Mouse (Mus musculus): ENCODE results near the gene Pde8a. TPM values are rescaled to one million over a fixed set of nuclear protein-coding genes. Genes with fewer than 3 reads are reported as not detected.
A peak's percentile ranks its signal among the peaks of the same experiment; 100 is the strongest.

Pde8a gene
- polyA plus RNA-seq, 1 experiment from 2014 or later: 3.0 TPM

DNA sequence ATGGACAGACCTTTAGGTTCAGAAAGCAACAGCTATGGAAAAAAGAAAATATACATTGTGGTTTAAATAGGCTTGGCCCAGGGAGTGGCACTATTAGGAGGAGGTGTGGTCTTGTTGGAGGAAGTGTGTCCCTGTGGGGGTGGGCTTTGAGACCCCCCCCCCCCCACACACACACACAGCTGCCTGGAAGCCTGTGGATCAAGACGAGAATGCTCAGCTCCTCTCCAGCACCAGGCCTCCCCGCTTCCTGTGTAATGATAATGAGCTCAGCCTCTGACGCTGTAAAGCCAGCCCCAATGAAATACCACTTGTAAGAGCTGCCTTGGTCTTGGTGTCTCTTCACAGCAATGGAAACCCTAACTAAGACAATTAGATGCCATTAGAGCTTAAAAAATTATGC, 117.4 kb downstream of the Pde8a start:
- H3K9ac ChIP-seq (ENCODE audit: low read length): no peak overlapping the region
- H3K9me3 ChIP-seq (ENCODE audit: control insufficient read depth, low read length): no peaks in the 10 kb centered on the region
- no peaks in the 10 kb centered on the region for H3K27me3 ChIP-seq (ENCODE audit: control insufficient read depth, insufficient read depth, low read length)
- ATAC-seq (ENCODE audit: low FRiP score) (peak; percentile 45; the same call in 1 of the 2 replicates), DNase-seq (ENCODE audit: low spot score, missing footprints) (peak; percentile 82)
- 12% methylated on average over 3 of the region's 3 CpGs for WGBS
- 0 out of 2 replicates have a peak, but pooled peaks cover 4% of the 10 kb centered on the region for H3K36me3 ChIP-seq (ENCODE audit: control insufficient read depth, insufficient read depth, low read length)
- peak overlapping the region; percentile 22; the same call in 1 of the 2 replicates for H3K27ac ChIP-seq (ENCODE audit: low read depth, low read length)
- peaks cover 12% of the 10 kb centered on the region; the same call in 1 of the 2 replicates for H3K4me1 ChIP-seq (ENCODE audit: control insufficient read depth, insufficient read depth, low read length)
- H3K4me3 ChIP-seq (ENCODE audit: low read depth, low read length): no peak overlapping the region
- no peak overlapping the region for H3K4me2 ChIP-seq

DNA sequence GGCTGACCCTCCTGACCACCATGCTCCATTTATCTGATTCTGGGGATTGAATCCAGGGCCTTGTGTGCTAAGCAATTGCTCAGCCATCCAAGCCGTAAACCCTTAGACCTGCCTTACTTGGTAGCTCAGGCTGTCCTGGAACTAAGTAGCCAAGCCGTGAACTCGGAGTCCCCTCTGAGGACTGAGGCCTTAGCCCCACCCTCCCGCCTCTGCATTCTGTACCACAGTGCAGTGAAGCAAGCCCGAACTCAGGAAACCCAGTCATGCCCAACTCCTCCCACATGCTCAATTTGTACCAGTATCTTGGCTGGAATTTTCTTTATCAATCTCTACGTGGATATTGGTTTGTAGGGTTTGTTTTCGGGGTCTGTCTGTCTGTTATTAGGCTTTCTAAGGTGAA, 118.5 kb downstream of the Pde8a start:
- WGBS: 80% methylated on average over 7 of the region's 7 CpGs
- DNase-seq (ENCODE audit: low spot score, missing footprints): peak; percentile 72
- 0 out of 2 replicates have a peak, but pooled peaks cover 4% of the 10 kb centered on the region for H3K36me3 ChIP-seq (ENCODE audit: control insufficient read depth, insufficient read depth, low read length)
- no peak overlapping the region for H3K27ac ChIP-seq (ENCODE audit: low read depth, low read length)
- H3K9ac ChIP-seq (ENCODE audit: low read length): no peak overlapping the region
- ATAC-seq (ENCODE audit: low FRiP score): 0 out of 2 replicates have a peak, but pooled peaks have one; percentile 31
- no peak overlapping the region for H3K4me3 ChIP-seq (ENCODE audit: low read depth, low read length)
- H3K4me1 ChIP-seq (ENCODE audit: control insufficient read depth, insufficient read depth, low read length): peaks cover 17% of the 10 kb centered on the region
- no peaks in the 10 kb centered on the region for H3K27me3 ChIP-seq (ENCODE audit: control insufficient read depth, insufficient read depth, low read length)
- H3K9me3 ChIP-seq (ENCODE audit: control insufficient read depth, low read length): no peaks in the 10 kb centered on the region
- no peak overlapping the region for H3K4me2 ChIP-seq

DNA sequence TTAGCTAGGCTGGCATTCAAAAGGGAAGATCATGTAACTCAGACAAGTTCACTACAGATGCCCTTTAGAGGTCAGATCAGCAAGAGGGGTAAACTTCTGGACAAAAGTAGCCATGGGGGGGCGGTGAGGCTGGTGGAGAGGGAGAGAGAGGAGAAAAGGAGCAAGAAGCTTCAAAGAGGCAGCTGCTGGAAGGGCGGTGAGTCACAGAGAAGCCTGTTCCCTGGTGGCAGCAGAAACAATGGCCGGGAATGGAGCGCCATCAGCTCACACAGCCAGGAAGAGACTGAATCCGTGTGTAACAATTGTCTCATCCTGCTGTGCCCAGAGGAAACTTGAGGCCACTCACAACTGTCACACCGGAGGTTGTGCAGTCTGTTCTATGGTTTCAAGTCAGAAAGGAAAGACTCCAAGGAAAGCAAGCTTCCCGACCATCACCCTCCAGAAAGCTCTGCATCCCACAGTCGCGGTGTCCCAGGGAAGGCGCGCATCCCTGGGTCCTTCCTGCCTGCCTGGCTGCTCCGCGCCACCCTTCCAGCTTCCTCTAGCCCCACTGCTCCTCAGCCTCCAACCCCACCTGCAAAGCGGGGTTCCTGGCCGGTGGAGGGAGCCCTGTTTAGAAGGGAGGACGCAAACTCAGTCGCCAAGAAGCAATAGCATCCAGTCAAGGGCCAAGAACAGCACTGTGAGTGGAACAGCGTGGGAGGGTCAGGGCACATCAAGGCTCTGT, 122.5 kb downstream of the Pde8a start:
- no peak overlapping the region for H3K4me3 ChIP-seq (ENCODE audit: low read depth, low read length)
- WGBS: 46% methylated on average over 18 of the region's 18 CpGs
- peak overlapping the region; percentile 22; the same call in 1 of the 2 replicates for H3K4me2 ChIP-seq
- peak overlapping the region; percentile 54 for H3K9ac ChIP-seq (ENCODE audit: low read length)
- peak; percentile 67 for ATAC-seq (ENCODE audit: low FRiP score)
- peak overlapping the region; percentile 79 for H3K27ac ChIP-seq (ENCODE audit: low read depth, low read length)
- H3K27me3 ChIP-seq (ENCODE audit: control insufficient read depth, insufficient read depth, low read length): no peaks in the 10 kb centered on the region
- H3K9me3 ChIP-seq (ENCODE audit: control insufficient read depth, low read length): no peaks in the 10 kb centered on the region
- peak; percentile 92 for DNase-seq (ENCODE audit: low spot score, missing footprints)
- H3K4me1 ChIP-seq (ENCODE audit: control insufficient read depth, insufficient read depth, low read length): peaks cover 15% of the 10 kb centered on the region
- peaks cover 15% of the 10 kb centered on the region; the same call in 1 of the 2 replicates for H3K36me3 ChIP-seq (ENCODE audit: control insufficient read depth, insufficient read depth, low read length)

DNA sequence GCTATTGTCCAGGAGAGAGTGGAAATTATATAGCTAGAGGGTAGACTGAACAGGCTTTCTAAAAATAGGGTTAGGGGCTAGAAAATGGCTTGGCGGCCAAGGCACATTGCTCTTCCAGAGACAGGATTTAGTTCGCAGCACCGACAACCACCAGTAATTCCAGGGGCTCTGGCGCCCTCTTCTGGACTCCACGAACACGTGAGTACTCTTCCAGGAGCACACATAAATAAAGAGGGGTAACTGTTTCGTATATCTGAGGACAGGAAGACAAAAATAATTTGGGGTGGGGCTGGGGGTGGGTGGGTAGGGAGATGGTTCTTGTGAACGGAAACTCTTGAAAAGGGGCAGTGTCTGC, 123.0 kb downstream of the Pde8a start:
- H3K9ac ChIP-seq (ENCODE audit: low read length): peak overlapping the region; percentile 54; the same call in 1 of the 2 replicates
- peaks cover 17% of the 10 kb centered on the region; the same call in 1 of the 2 replicates for H3K36me3 ChIP-seq (ENCODE audit: control insufficient read depth, insufficient read depth, low read length)

DNA sequence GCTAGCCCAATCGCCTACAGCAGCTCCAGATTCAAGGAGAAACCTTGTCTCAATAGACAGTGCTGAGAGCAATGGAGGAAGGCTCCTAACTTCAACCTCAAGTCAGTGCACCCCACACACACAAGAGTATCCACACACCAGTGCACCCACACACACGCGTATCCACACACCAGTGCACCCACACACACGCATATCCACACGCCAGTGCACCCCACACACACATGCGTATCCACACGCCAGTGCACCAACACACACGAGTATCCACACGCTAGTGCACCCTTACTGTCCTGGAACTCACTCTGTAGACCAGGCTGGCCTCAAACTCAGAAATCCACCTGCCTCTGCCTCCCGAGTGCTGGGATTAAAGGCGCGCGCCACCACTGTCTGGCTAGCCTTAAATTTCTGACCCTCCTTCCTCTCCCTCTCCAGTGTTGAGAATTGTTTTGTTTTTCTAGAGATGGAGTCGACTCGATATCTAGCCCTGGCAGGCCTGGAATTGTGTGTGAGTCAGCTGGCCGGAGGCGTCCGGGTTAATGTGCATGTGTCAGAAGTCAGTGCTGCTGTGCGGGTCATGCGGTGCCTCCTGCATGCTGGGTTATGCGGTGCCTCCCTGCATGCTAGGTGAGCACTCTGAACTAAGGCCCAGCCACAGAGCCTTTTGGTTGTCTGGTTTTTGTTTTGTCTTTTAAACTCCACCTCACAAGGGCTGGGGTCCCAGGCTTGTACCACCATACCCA, 124.6 kb downstream of the Pde8a start:
- Histone ChIP-seq H3K27me3 (ENCODE audit: control insufficient read depth, insufficient read depth, low read length) (no peaks in the 10 kb centered on the region), H3K27ac (ENCODE audit: low read depth, low read length) (no peak overlapping the region), H3K9me3 (ENCODE audit: control insufficient read depth, low read length) (no peaks in the 10 kb centered on the region), H3K36me3 (ENCODE audit: control insufficient read depth, insufficient read depth, low read length) (peaks cover 16% of the 10 kb centered on the region; the same call in 1 of the 2 replicates), H3K4me2 (no peak overlapping the region), H3K9ac (ENCODE audit: low read length) (no peak overlapping the region), H3K4me3 (ENCODE audit: low read depth, low read length) (no peak overlapping the region), H3K4me1 (ENCODE audit: control insufficient read depth, insufficient read depth, low read length) (peaks cover 14% of the 10 kb centered on the region)
- ATAC-seq (ENCODE audit: low FRiP score) (no peak), DNase-seq (ENCODE audit: low spot score, missing footprints) (peak; percentile 45)
- WGBS: 97% methylated on average over 21 of the region's 21 CpGs

More for the DNA sequence above, 123.0 kb downstream of the Pde8a start:
- no peaks in the 10 kb centered on the region for H3K9me3 ChIP-seq (ENCODE audit: control insufficient read depth, low read length)
- H3K27me3 ChIP-seq (ENCODE audit: control insufficient read depth, insufficient read depth, low read length): no peaks in the 10 kb centered on the region
- DNase-seq (ENCODE audit: low spot score, missing footprints) (peak; percentile 93), ATAC-seq (ENCODE audit: low FRiP score) (no peak)
- peaks cover 13% of the 10 kb centered on the region for H3K4me1 ChIP-seq (ENCODE audit: control insufficient read depth, insufficient read depth, low read length)
- peak overlapping the region; percentile 79; the same call in 1 of the 2 replicates for H3K27ac ChIP-seq (ENCODE audit: low read depth, low read length)
- H3K4me2 ChIP-seq: peak overlapping the region; percentile 22; the same call in 1 of the 2 replicates
- 32% methylated on average over 8 of the region's 8 CpGs for WGBS
- no peak overlapping the region for H3K4me3 ChIP-seq (ENCODE audit: low read depth, low read length)

DNA sequence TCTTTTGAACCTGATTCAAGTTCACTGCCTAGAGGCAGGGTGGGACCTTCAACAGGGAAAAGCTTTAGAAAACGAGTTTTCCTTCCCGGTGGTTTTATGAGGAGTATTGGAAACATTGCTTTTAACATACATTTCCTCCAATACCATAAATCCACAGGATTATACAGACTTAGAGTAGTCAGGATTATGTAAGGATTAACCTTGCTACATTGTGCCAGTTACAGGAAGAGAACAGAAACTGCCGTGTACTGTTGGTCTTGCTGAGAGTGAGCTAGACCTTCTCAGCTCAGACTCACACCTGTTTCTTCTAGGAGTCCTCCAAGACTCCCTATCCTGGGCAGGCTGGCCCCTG, 125.1 kb downstream of the Pde8a start:
- WGBS: 82% methylated on average over 3 of the region's 3 CpGs
- H3K27ac ChIP-seq (ENCODE audit: low read depth, low read length): no peak overlapping the region
- no peak overlapping the region for H3K4me2 ChIP-seq
- H3K27me3 ChIP-seq (ENCODE audit: control insufficient read depth, insufficient read depth, low read length): no peaks in the 10 kb centered on the region
- peaks cover 19% of the 10 kb centered on the region for H3K4me1 ChIP-seq (ENCODE audit: control insufficient read depth, insufficient read depth, low read length)
- ATAC-seq (ENCODE audit: low FRiP score): no peak
- peak; percentile 75 for DNase-seq (ENCODE audit: low spot score, missing footprints)
- H3K36me3 ChIP-seq (ENCODE audit: control insufficient read depth, insufficient read depth, low read length): peaks cover 16% of the 10 kb centered on the region; the same call in 1 of the 2 replicates
- no peak overlapping the region for H3K4me3 ChIP-seq (ENCODE audit: low read depth, low read length)
- no peak overlapping the region for H3K9ac ChIP-seq (ENCODE audit: low read length)
- H3K9me3 ChIP-seq (ENCODE audit: control insufficient read depth, low read length): no peaks in the 10 kb centered on the region

DNA sequence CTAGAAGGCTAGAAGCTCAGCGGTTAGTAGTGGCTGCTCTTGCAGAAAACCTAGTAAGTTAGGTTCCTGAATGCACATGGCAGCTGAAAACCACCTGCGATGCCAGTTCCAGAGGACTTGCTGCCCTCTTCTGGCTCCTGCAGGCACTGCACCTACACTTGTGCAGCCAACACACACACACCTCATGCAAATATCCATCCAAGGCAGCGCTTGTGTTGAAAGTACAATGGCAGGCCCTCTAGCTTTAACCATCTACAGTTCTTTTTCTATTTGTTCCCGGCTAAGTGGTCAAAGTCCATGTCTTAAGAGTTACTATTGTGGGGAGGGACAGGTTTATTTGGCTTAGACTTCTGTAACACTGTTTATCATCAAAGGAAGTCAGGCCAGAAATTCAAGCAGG, 126.4 kb downstream of the Pde8a start:
- H3K4me1 ChIP-seq (ENCODE audit: control insufficient read depth, insufficient read depth, low read length): peaks cover 25% of the 10 kb centered on the region
- 82% methylated on average over 4 of the region's 4 CpGs for WGBS

DNA sequence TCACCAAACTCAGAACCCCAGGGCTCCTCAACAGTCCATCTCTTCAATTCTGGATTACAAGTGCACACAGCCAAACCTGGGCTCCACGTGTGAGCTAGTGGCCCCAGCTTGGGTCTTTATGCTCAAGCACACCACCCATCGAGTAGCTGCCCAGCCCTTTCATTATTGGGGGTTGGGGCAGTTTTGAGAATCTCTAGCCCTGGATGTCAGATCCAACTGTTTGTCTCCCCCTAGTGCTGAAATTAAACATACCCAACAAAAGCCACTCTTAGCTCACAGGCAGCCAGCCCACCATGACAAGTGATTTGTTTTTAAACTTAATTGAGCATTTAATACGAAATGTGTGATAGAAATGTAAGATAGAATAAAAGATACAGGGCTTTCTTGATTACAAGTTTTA, 128.2 kb downstream of the Pde8a start:
- Histone ChIP-seq H3K4me1 (ENCODE audit: control insufficient read depth, insufficient read depth, low read length) (peaks cover 14% of the 10 kb centered on the region), H3K4me2 (no peak overlapping the region), H3K4me3 (ENCODE audit: low read depth, low read length) (no peak overlapping the region), H3K36me3 (ENCODE audit: control insufficient read depth, insufficient read depth, low read length) (peaks cover 16% of the 10 kb centered on the region; the same call in 1 of the 2 replicates), H3K9ac (ENCODE audit: low read length) (no peak overlapping the region), H3K9me3 (ENCODE audit: control insufficient read depth, low read length) (no peaks in the 10 kb centered on the region), H3K27ac (ENCODE audit: low read depth, low read length) (no peak overlapping the region), H3K27me3 (ENCODE audit: control insufficient read depth, insufficient read depth, low read length) (no peaks in the 10 kb centered on the region)
- no peak for ATAC-seq (ENCODE audit: low FRiP score)
- DNase-seq (ENCODE audit: low spot score, missing footprints): no peak
- WGBS: 60% methylated on average over 3 of the region's 3 CpGs

More for the DNA sequence above, 126.4 kb downstream of the Pde8a start:
- ATAC-seq (ENCODE audit: low FRiP score): no peak
- peak; percentile 90 for DNase-seq (ENCODE audit: low spot score, missing footprints)
- Histone ChIP-seq H3K9ac (ENCODE audit: low read length) (no peak overlapping the region), H3K9me3 (ENCODE audit: control insufficient read depth, low read length) (no peaks in the 10 kb centered on the region), H3K36me3 (ENCODE audit: control insufficient read depth, insufficient read depth, low read length) (peaks cover 16% of the 10 kb centered on the region; the same call in 1 of the 2 replicates), H3K4me2 (no peak overlapping the region), H3K27me3 (ENCODE audit: control insufficient read depth, insufficient read depth, low read length) (no peaks in the 10 kb centered on the region), H3K27ac (ENCODE audit: low read depth, low read length) (no peak overlapping the region), H3K4me3 (ENCODE audit: low read depth, low read length) (no peak overlapping the region)
